Mouse (Mus musculus) megakaryocyte, embryonic 14.5 days (primary cell): Measurements from ENCODE around the gene Rassf6. TPM values are rescaled to one million over a fixed set of nuclear protein-coding genes. Genes with fewer than 3 reads are reported as not detected.

Source experiments
- H3K27me3 ChIP-seq: replicated peaks from 2 replicates; pipeline ENCODE3; 2012; ENCODE audit warnings: inconsistent platforms
- H3K36me3 ChIP-seq: replicated peaks from 2 replicates; pipeline ENCODE3; 2012; ENCODE audit warnings: low read length, inconsistent platforms, mixed read lengths
- H3K4me1 ChIP-seq: 2 replicates; pipeline ENCODE4 v1.6.1; 2012; ENCODE audit warnings: inconsistent platforms
- H3K4me3 ChIP-seq: replicated peaks from 2 replicates; pipeline ENCODE3; 2012; ENCODE audit warnings: moderate library complexity, mild to moderate bottlenecking, inconsistent platforms
- H3K9me3 ChIP-seq: 2 replicates; pipeline ENCODE4 v1.6.1; 2012; ENCODE audit warnings: inconsistent platforms
- FLI1 ChIP-seq: IDR thresholded peaks from 2 replicates; pipeline ENCODE4 v1.6.1; 2012; ENCODE audit warnings: low read length, inconsistent platforms, mixed read lengths
- GATA1 ChIP-seq: IDR thresholded peaks from 3 replicates; pipeline ENCODE4 v1.6.1; 2012; ENCODE audit warnings: mixed read lengths, low read length, inconsistent platforms, borderline replicate concordance
- polyA plus RNA-seq: library from polyadenylated mRNA; stranded (reverse); fragments of >175 nt; gene quantifications from 2 replicates; pipeline ENCODE4 v1.2.3, GENCODE M21; 2012; ENCODE audit warnings: low replicate concordance; ENCODE audit not compliant: insufficient read depth

The Rassf6 gene
- polyA plus RNA-seq, 1 experiment: not detected

GRCm38 (mm10) chr5:90611388-90611787, 29.1 kb downstream of the Rassf6 start:
- Histone ChIP-seq H3K4me1 (peaks cover 59% of the 10 kb centered on the region), H3K9me3 (no peaks in the 10 kb centered on the region), H3K36me3 (no peaks in the 10 kb centered on the region), H3K4me3 (peak overlapping the region; percentile 69), H3K27me3 (no peaks in the 10 kb centered on the region)
- TF ChIP-seq FLI1 (no peak), GATA1 (no peak)

- H3K4me1 ChIP-seq: peaks cover 70% of the 10 kb centered on the region
- peak overlapping the region; percentile 51 for H3K4me3 ChIP-seq
- no peaks in the 10 kb centered on the region for H3K27me3 ChIP-seq
- H3K36me3 ChIP-seq: no peaks in the 10 kb centered on the region
- H3K9me3 ChIP-seq: no peaks in the 10 kb centered on the region
- TF ChIP-seq GATA1 (peak; percentile 57; the same call in 1 of the 3 replicates), FLI1 (no peak)
Measured at GRCm38 (mm10) chr5:90608906-90609305, 31.6 kb downstream of the Rassf6 start.

GRCm38 (mm10) chr5:90603407-90603923, 37.0 kb downstream of the Rassf6 start:
- Histone ChIP-seq H3K36me3 (no peaks in the 10 kb centered on the region), H3K4me1 (peaks cover 40% of the 10 kb centered on the region), H3K27me3 (no peaks in the 10 kb centered on the region), H3K4me3 (peak overlapping the region; percentile 83), H3K9me3 (no peaks in the 10 kb centered on the region)
- TF ChIP-seq GATA1 (no peak), FLI1 (no peak)

- Histone ChIP-seq H3K4me3 (no peak overlapping the region), H3K4me1 (peaks cover 36% of the 10 kb centered on the region), H3K27me3 (no peaks in the 10 kb centered on the region), H3K9me3 (no peaks in the 10 kb centered on the region), H3K36me3 (peaks cover 2% of the 10 kb centered on the region)
- TF ChIP-seq FLI1: no peak
- TF ChIP-seq GATA1: no peak
Measured at GRCm38 (mm10) chr5:90601469-90601868, 39.0 kb downstream of the Rassf6 start.

DNA sequence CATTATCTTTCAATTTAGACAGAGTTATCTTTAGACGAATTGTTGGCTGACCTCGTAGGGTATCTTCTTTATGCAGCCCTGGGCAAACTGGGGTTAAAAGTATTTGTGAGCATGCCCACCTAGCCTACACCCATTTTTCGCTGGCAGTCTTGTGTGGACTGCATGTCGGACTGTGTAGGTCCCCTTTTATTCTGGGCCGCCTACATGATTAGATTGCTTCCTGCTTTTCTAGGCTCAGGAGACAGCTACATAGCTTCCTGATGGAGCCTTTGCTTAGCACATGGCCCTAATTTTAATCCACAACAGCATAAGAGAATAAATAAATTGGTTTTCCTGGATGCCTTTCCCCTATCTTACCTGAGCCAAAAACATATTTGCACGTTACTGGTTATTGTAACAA, 44.3 kb downstream of the Rassf6 start:
- TF ChIP-seq GATA1 (no peak), FLI1 (no peak)
- H3K4me1 ChIP-seq: peaks cover 46% of the 10 kb centered on the region
- H3K27me3 ChIP-seq: no peaks in the 10 kb centered on the region
- no peak overlapping the region for H3K4me3 ChIP-seq
- no peaks in the 10 kb centered on the region for H3K9me3 ChIP-seq
- H3K36me3 ChIP-seq: peaks cover 2% of the 10 kb centered on the region

GRCm38 (mm10) chr5:90594945-90595344, 45.5 kb downstream of the Rassf6 start:
- H3K9me3 ChIP-seq: no peaks in the 10 kb centered on the region
- TF ChIP-seq FLI1: no peak
- TF ChIP-seq GATA1: peak; percentile 14; the same call in 1 of the 3 replicates
- H3K4me3 ChIP-seq: peak overlapping the region; percentile 88
- H3K36me3 ChIP-seq: peaks cover 2% of the 10 kb centered on the region
- no peaks in the 10 kb centered on the region for H3K27me3 ChIP-seq
- peaks cover 42% of the 10 kb centered on the region for H3K4me1 ChIP-seq

DNA sequence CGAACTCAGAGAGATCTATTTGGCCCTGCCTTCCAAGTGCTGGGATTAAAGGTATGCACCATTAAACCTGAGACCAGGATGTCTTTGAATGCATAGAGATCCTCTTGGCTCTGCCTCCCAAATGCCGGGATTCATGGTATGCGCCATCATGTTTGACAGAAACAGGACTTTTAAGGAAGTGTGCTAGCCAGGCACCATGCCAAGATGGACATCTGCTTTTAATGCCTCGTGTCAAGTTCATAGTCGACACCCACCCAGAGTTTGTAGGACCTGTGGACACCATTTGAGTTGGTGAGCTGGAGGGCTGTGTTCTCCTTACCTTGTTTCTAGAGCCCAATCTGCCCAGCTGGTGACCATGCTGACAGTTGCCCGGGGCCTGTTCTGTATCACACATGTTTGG, 48.5 kb downstream of the Rassf6 start:
- Histone ChIP-seq H3K4me3 (no peak overlapping the region), H3K4me1 (peaks cover 59% of the 10 kb centered on the region), H3K9me3 (no peaks in the 10 kb centered on the region), H3K36me3 (no peaks in the 10 kb centered on the region), H3K27me3 (no peaks in the 10 kb centered on the region)
- no peak for TF ChIP-seq GATA1

- Histone ChIP-seq H3K4me1 (peaks cover 50% of the 10 kb centered on the region), H3K36me3 (no peaks in the 10 kb centered on the region), H3K9me3 (no peaks in the 10 kb centered on the region), H3K27me3 (no peaks in the 10 kb centered on the region), H3K4me3 (no peak overlapping the region)
- TF ChIP-seq FLI1 (no peak), GATA1 (no peak)
Measured at GRCm38 (mm10) chr5:90590676-90591075, 49.8 kb downstream of the Rassf6 start.

DNA sequence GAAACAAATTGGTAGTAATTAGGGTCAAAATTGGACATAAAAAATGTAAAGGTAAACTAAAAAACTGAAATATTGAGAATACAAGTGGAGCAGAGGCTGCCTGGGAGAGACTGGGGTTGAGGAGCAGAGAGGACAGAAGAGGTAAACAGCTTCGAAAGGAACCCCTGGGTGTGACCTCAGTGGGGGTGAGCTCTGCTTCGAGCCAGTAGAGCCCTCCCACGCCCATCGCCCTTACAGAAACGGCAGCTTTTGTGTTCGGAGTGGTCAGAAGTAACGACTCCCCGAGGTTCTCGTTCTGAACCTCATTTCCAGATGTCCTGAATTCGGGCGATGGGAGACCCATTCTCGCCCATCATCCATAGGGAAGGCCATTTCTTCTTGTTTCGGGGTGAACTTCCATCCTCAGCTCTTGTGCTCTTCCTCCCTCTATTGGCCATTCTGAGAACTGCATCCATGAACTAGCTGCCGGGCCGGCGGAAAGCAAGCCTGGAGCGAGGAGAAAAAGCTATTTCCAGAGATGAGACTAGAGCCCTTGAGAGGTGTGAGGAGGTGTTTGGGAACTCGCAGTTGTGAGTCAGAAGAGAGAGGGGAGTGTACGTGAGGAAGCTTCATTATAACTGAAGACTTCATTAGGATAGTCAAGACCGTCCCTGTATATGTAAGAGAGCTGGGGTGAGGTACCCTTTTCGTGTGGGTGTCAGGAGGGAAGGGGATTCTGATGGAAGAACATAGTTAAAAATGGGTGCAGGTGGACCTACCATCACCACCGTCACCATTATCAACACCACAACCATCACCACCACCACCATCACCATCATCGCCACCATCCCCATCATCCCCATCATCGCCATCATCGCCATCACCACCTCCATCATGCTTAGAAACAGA, 51.5 kb downstream of the Rassf6 start:
- H3K4me3 ChIP-seq: peak overlapping the region; percentile 91

DNA sequence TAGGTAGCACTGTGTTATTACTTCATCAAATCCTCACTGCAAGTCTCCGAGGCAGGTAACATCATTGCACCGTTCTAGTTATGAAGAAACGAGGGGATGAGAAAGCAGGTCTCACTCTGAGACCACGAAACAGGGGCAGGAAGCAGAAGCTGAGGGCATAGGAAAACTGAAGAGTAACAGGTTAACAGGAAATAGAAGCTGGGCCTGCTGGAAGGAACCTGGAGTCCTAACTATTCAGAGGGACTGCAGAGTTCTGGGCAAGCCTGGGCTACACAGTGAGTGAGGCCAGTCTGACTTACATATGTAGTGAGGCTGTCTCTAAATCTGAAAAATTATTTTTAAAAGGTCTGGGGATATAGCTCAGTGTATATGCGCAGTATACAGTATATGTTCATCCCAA, 52.4 kb downstream of the Rassf6 start:
- Histone ChIP-seq H3K27me3 (no peaks in the 10 kb centered on the region), H3K4me1 (peaks cover 33% of the 10 kb centered on the region), H3K4me3 (peak overlapping the region; percentile 73), H3K36me3 (no peaks in the 10 kb centered on the region), H3K9me3 (no peaks in the 10 kb centered on the region)
- no peak for TF ChIP-seq FLI1
- TF ChIP-seq GATA1: no peak

More for the DNA sequence above, 51.5 kb downstream of the Rassf6 start:
- Histone ChIP-seq H3K4me1 (peaks cover 33% of the 10 kb centered on the region), H3K27me3 (no peaks in the 10 kb centered on the region), H3K36me3 (no peaks in the 10 kb centered on the region), H3K9me3 (no peaks in the 10 kb centered on the region)
- TF ChIP-seq GATA1 (no peak), FLI1 (no peak)
